Mouse (Mus musculus): Measurements from ENCODE around the gene Sigirr.

DNA sequence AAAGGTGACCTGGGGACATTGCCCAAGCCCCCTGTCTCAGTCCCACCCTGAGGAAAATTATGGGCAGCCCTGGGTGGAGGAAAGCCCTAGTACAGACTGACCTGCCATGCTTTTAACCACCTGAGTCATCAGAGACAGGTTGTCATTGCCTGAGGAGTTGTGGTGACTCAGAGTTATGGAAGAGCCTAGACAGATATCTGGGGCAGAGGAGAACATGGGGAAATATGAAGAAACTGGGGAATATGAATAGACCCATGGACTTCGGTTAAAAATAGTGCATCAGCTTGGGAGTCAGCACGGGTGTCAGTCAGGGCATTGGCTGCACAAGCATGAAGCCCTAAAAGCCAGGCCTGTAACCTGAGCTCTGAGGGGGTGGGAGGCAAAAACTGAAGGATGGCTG is 51.0 kb downstream of the Sigirr start:
- TF ChIP-seq FLI1 (IDR thresholded peaks at IDR 0.05; ENCODE audit: low read length) (no peak), GATA1 (IDR thresholded peaks at IDR 0.05; ENCODE audit: borderline replicate concordance, low read length) (no peak)
